In genomic region chr3:108639412-108639811, GRCm38 (mm10) we compare ENCODE assay signal across 12 mouse cellular contexts. TPM values are rescaled to one million over a fixed set of nuclear protein-coding genes. Genes with fewer than 3 reads are reported as not detected.
DNase-seq lines count a peak whose midpoint lies in the region; ATAC-seq and TF ChIP-seq lines count a peak whose summit lies in the region.
"Had no signal": no experiment of that assay in that cellular context is flagged by ENCODE, and none has a peak within 500 bp of the region (broad histone marks: within the 10 kb centered on the region; RNA-seq: fewer than 3 reads in every experiment).

No protein-coding gene starts in this region.

- H3K27ac ChIP-seq in heart, postnatal 0 days (ENCODE audit: low read depth) = no peak overlapping the region
- no peak overlapping the region for H3K27ac ChIP-seq in spleen, adult 2 months (ENCODE audit: insufficient read depth, low read length)
- H3K27ac ChIP-seq in bone marrow, adult 2 months (ENCODE audit: control insufficient read depth, insufficient read depth, low read depth, low read length, poor library complexity) = no peak overlapping the region
- no peak overlapping the region for H3K27ac ChIP-seq in stomach, postnatal 0 days (replicated peaks)
- H3K27ac ChIP-seq: embryonic facial prominence, embryonic 12.5 days; limb, embryonic 15.5 days; midbrain, embryonic 12.5 days had no signal

- no peaks in the 10 kb centered on the region for H3K27me3 ChIP-seq in heart, postnatal 0 days (ENCODE audit: control insufficient read depth, insufficient read depth, low read length)
- no peaks in the 10 kb centered on the region for H3K27me3 ChIP-seq in spleen, adult 2 months (ENCODE audit: control insufficient read depth, insufficient read depth, low read length)
- no peaks in the 10 kb centered on the region for H3K27me3 ChIP-seq in stomach, postnatal 0 days (ENCODE audit: control insufficient read depth, insufficient read depth, low read length)
- H3K27me3 ChIP-seq: embryonic facial prominence, embryonic 12.5 days; limb, embryonic 15.5 days; midbrain, embryonic 12.5 days had no signal

- no peak overlapping the region for H3K4me3 ChIP-seq in heart, postnatal 0 days (ENCODE audit: low read depth, low read length)
- H3K4me3 ChIP-seq in spleen, adult 2 months (ENCODE audit: extremely low read depth, insufficient read depth, insufficient read length) = no peak overlapping the region
- no peak overlapping the region for H3K4me3 ChIP-seq in bone marrow, adult 2 months (replicated peaks; ENCODE audit: control insufficient read depth, low read depth, low read length)
- H3K4me3 ChIP-seq in stomach, postnatal 0 days (ENCODE audit: low read depth, low read length) = no peak overlapping the region
- H3K4me3 ChIP-seq: embryonic facial prominence, embryonic 12.5 days; limb, embryonic 15.5 days; midbrain, embryonic 12.5 days had no signal

- no peaks in the 10 kb centered on the region for H3K4me1 ChIP-seq in heart, postnatal 0 days (ENCODE audit: control insufficient read depth, insufficient read depth)
- H3K4me1 ChIP-seq in spleen, adult 2 months (ENCODE audit: control insufficient read depth, insufficient read depth, insufficient read length) = no peaks in the 10 kb centered on the region
- no peaks in the 10 kb centered on the region; the same call in 1 of the 2 replicates for H3K4me1 ChIP-seq in bone marrow, adult 2 months (ENCODE audit: control insufficient read depth, insufficient read depth, low read length)
- no peaks in the 10 kb centered on the region for H3K4me1 ChIP-seq in stomach, postnatal 0 days (replicated peaks; ENCODE audit: control insufficient read depth, insufficient read depth)
- H3K4me1 ChIP-seq: embryonic facial prominence, embryonic 12.5 days; limb, embryonic 15.5 days; midbrain, embryonic 12.5 days had no signal

- no peak for TF ChIP-seq POLR2A in spleen, adult 2 months (IDR thresholded peaks at IDR 0.05; ENCODE audit: low read depth, low read length)
- TF ChIP-seq POLR2A in bone marrow, adult 2 months (IDR thresholded peaks at IDR 0.05; ENCODE audit: borderline replicate concordance, control insufficient read depth, low read depth, low read length) = no peak

- no peak for DNase-seq in heart, postnatal 0 days (ENCODE audit: low spot score)
- no peak for DNase-seq in heart, postnatal 36 days
- no peak for DNase-seq in spleen, adult 2 months (ENCODE audit: low read depth in 1 of 2, low spot score in 2 of 2)
- DNase-seq in spleen, postnatal 14 days (ENCODE audit: low spot score in 2 of 2) = no peak
- DNase-seq in stomach, postnatal 0 days (ENCODE audit: low spot score) = no peak
- no peak for DNase-seq in cerebellum, postnatal 14 days
- DNase-seq in cerebellum, postnatal 36 days = no peak
- DNase-seq: layer of hippocampus, adult 9-11 months had no signal

- H3K4me2 ChIP-seq in heart, postnatal 0 days (ENCODE audit: low read depth, low read length) = no peak overlapping the region
- H3K4me2 ChIP-seq in stomach, postnatal 0 days (replicated peaks; ENCODE audit: low read depth) = no peak overlapping the region
- H3K4me2 ChIP-seq: embryonic facial prominence, embryonic 12.5 days; limb, embryonic 15.5 days; midbrain, embryonic 12.5 days had no signal

- H3K9me3 ChIP-seq in heart, postnatal 0 days (replicated peaks; ENCODE audit: control insufficient read depth, low read length) = no peaks in the 10 kb centered on the region
- H3K9me3 ChIP-seq in stomach, postnatal 0 days (ENCODE audit: control insufficient read depth, low read length) = no peaks in the 10 kb centered on the region
- H3K9me3 ChIP-seq: embryonic facial prominence, embryonic 12.5 days; limb, embryonic 15.5 days; midbrain, embryonic 12.5 days had no signal

- WGBS in heart, postnatal 0 days = 61% methylated on average over 4 of the region's 4 CpGs
- 75% methylated on average over 4 of the region's 4 CpGs for WGBS in spleen, adult 2 months
- 69% methylated on average over 4 of the region's 4 CpGs for WGBS in bone marrow, adult 2 months
- 68% methylated on average over 4 of the region's 4 CpGs for WGBS in stomach, postnatal 0 days

- no peak overlapping the region for H3K9ac ChIP-seq in heart, postnatal 0 days (replicated peaks; ENCODE audit: low read depth, low read length)
- H3K9ac ChIP-seq in stomach, postnatal 0 days (ENCODE audit: low read length) = no peak overlapping the region
- H3K9ac ChIP-seq: embryonic facial prominence, embryonic 12.5 days; limb, embryonic 15.5 days; midbrain, embryonic 12.5 days had no signal

- no peak for ATAC-seq in heart, postnatal 0 days (ENCODE audit: insufficient read depth, low read depth)
- no peak for ATAC-seq in stomach, postnatal 0 days (ENCODE audit: low FRiP score, low TSS enrichment)

- TF ChIP-seq CTCF in heart, postnatal 0 days (IDR thresholded peaks at IDR 0.05; ENCODE audit: low read depth) = peak; percentile 35
- TF ChIP-seq CTCF in spleen, adult 2 months (IDR thresholded peaks at IDR 0.05; ENCODE audit: extremely low read depth, insufficient read depth, insufficient read length, insufficient replicate concordance) = peak; percentile 20; the same call in 1 of the 2 replicates
- peak; percentile 41; the same call in 1 of the 2 replicates for TF ChIP-seq CTCF in bone marrow, adult 2 months (IDR thresholded peaks at IDR 0.05; ENCODE audit: control insufficient read depth, insufficient read depth, low read length)
- TF ChIP-seq CTCF in stomach, postnatal 0 days (IDR thresholded peaks at IDR 0.05; ENCODE audit: low read depth) = peak; percentile 64

- peaks cover 6% of the 10 kb centered on the region; the same call in 1 of the 2 replicates for H3K36me3 ChIP-seq in heart, postnatal 0 days (replicated peaks; ENCODE audit: control insufficient read depth, insufficient read depth, low read length)
- peaks cover 3% of the 10 kb centered on the region for H3K36me3 ChIP-seq in spleen, adult 2 months (ENCODE audit: control insufficient read depth, insufficient read depth, low read length)
- 0 out of 2 replicates have a peak, but pooled peaks cover 2% of the 10 kb centered on the region for H3K36me3 ChIP-seq in stomach, postnatal 0 days (ENCODE audit: control insufficient read depth, insufficient read depth, low read length)

- TF ChIP-seq EP300 in heart, postnatal 0 days (IDR thresholded peaks at IDR 0.05; ENCODE audit: low read depth) = no peak
- TF ChIP-seq EP300 in stomach, postnatal 0 days (optimal IDR thresholded peaks at IDR 0.05) = no peak

- intact Hi-C loops in heart, postnatal 36 days (cut with DNase I) = no loop called here

RNA-seq across cellular contexts. Expression of gene Clcc1, which starts 14.3 kb away (rescaled TPM):
- total RNA-seq in heart, postnatal 0 days (2014; rRNA removed; ENCODE audit: low replicate concordance) = 29.8 and 39.4 TPM in 2 replicates
- polyA plus RNA-seq in heart, postnatal 0 days (2015; fragmentation: Nextera tagmentation; extraction: Ambion mirVana) = 46.4 and 49.1 TPM in 2 replicates
- total RNA-seq in heart, postnatal 36 days (2021) = 10 to 100 TPM; 43.0 to 49.1 TPM
- polyA plus RNA-seq in spleen, adult 2 months (2012; rRNA removed) = 21.4 and 29.2 TPM in 2 replicates
- polyA plus RNA-seq in bone marrow, adult 2 months (2011; ENCODE audit: insufficient read depth, insufficient read length, low replicate concordance, missing spikeins) = 8.8 and 14.3 TPM in 2 replicates
- 53.8 and 60.9 TPM in 2 replicates for polyA plus RNA-seq in stomach, postnatal 0 days (2015; fragmentation: Nextera tagmentation; extraction: Ambion mirVana)

RNA-seq across cellular contexts. Expression of gene Wdr47, which starts 48.3 kb away (rescaled TPM):
- total RNA-seq in heart, postnatal 0 days (2014; rRNA removed; ENCODE audit: low replicate concordance) = 4.3 and 8.5 TPM in 2 replicates
- polyA plus RNA-seq in heart, postnatal 0 days (2015; fragmentation: Nextera tagmentation; extraction: Ambion mirVana) = 4.3 and 5.2 TPM in 2 replicates
- 1 to 10 TPM; 7.6 to 9.5 TPM for total RNA-seq in heart, postnatal 36 days (2021)
- polyA plus RNA-seq in spleen, adult 2 months (2012; rRNA removed) = 2.6 and 2.9 TPM in 2 replicates
- polyA plus RNA-seq in bone marrow, adult 2 months (2011; ENCODE audit: insufficient read depth, insufficient read length, low replicate concordance, missing spikeins) = 1.3 and 3.9 TPM in 2 replicates
- 5.3 and 5.7 TPM in 2 replicates for polyA plus RNA-seq in stomach, postnatal 0 days (2015; fragmentation: Nextera tagmentation; extraction: Ambion mirVana)
